Mouse (Mus musculus): ENCODE results near the gene Bbs9. TPM values are rescaled to one million over a fixed set of nuclear protein-coding genes. Genes with fewer than 3 reads are reported as not detected.

Gene Bbs9
- polyA plus RNA-seq, 1 experiment from 2014 or later = 15.0 TPM

- ATAC-seq (replicated peaks; ENCODE audit: insufficient number of reproducible peaks, low FRiP score, low TSS enrichment, low read depth) (no peak), DNase-seq (ENCODE audit: low spot score) (no peak)
- Histone ChIP-seq H3K4me2 (ENCODE audit: low read depth, low read length) (no peak overlapping the region), H3K9ac (replicated peaks; ENCODE audit: low read length) (no peak overlapping the region), H3K9me3 (replicated peaks; ENCODE audit: control insufficient read depth, low read length) (no peaks in the 10 kb centered on the region), H3K27me3 (ENCODE audit: control insufficient read depth, insufficient read depth, low read length) (no peaks in the 10 kb centered on the region), H3K4me3 (ENCODE audit: low read depth, low read length) (no peak overlapping the region), H3K4me1 (ENCODE audit: control insufficient read depth, insufficient read depth, low read length) (no peaks in the 10 kb centered on the region), H3K36me3 (replicated peaks; ENCODE audit: control insufficient read depth, insufficient read depth, low read depth, low read length) (no peaks in the 10 kb centered on the region), H3K27ac (replicated peaks; ENCODE audit: low read depth, low read length) (no peak overlapping the region)
- WGBS = 50% methylated on average over 8 of the region's 8 CpGs
These were observed 349.4 kb downstream of the Bbs9 start for GRCm38 (mm10) chr9:22824910-22825309.

- no peak for DNase-seq (ENCODE audit: low spot score)
- Histone ChIP-seq H3K27me3 (ENCODE audit: control insufficient read depth, insufficient read depth, low read length) (no peaks in the 10 kb centered on the region), H3K4me3 (ENCODE audit: low read depth, low read length) (no peak overlapping the region), H3K36me3 (replicated peaks; ENCODE audit: control insufficient read depth, insufficient read depth, low read depth, low read length) (no peaks in the 10 kb centered on the region), H3K9me3 (replicated peaks; ENCODE audit: control insufficient read depth, low read length) (no peaks in the 10 kb centered on the region), H3K9ac (replicated peaks; ENCODE audit: low read length) (no peak overlapping the region), H3K4me2 (ENCODE audit: low read depth, low read length) (no peak overlapping the region), H3K4me1 (ENCODE audit: control insufficient read depth, insufficient read depth, low read length) (no peaks in the 10 kb centered on the region), H3K27ac (replicated peaks; ENCODE audit: low read depth, low read length) (no peak overlapping the region)
- ATAC-seq (replicated peaks; ENCODE audit: insufficient number of reproducible peaks, low FRiP score, low TSS enrichment, low read depth) = no peak
- 62% methylated on average over 3 of the region's 3 CpGs for WGBS
These were observed 351.1 kb downstream of the Bbs9 start for GRCm38 (mm10) chr9:22826571-22826990.

- H3K4me1 ChIP-seq (ENCODE audit: control insufficient read depth, insufficient read depth, low read length) = no peaks in the 10 kb centered on the region
- H3K27me3 ChIP-seq (ENCODE audit: control insufficient read depth, insufficient read depth, low read length) = no peaks in the 10 kb centered on the region
- no peaks in the 10 kb centered on the region for H3K9me3 ChIP-seq (replicated peaks; ENCODE audit: control insufficient read depth, low read length)
- H3K4me2 ChIP-seq (ENCODE audit: low read depth, low read length) = no peak overlapping the region
- H3K27ac ChIP-seq (replicated peaks; ENCODE audit: low read depth, low read length) = no peak overlapping the region
- no peak overlapping the region for H3K9ac ChIP-seq (replicated peaks; ENCODE audit: low read length)
- 69% methylated on average over 2 of the region's 2 CpGs for WGBS
- no peak for DNase-seq (ENCODE audit: low spot score)
- H3K4me3 ChIP-seq (ENCODE audit: low read depth, low read length) = no peak overlapping the region
- ATAC-seq (replicated peaks; ENCODE audit: insufficient number of reproducible peaks, low FRiP score, low TSS enrichment, low read depth) = no peak
- no peaks in the 10 kb centered on the region for H3K36me3 ChIP-seq (replicated peaks; ENCODE audit: control insufficient read depth, insufficient read depth, low read depth, low read length)
These were observed 351.8 kb downstream of the Bbs9 start for GRCm38 (mm10) chr9:22827176-22827770.

- 86% methylated on average over 21 of the region's 21 CpGs for WGBS
- ATAC-seq (replicated peaks; ENCODE audit: insufficient number of reproducible peaks, low FRiP score, low TSS enrichment, low read depth) (no peak), DNase-seq (ENCODE audit: low spot score) (no peak)
These were observed 353.9 kb downstream of the Bbs9 start for GRCm38 (mm10) chr9:22829212-22829960.

GRCm38 (mm10) chr9:22834994-22835512 is 359.5 kb downstream of the Bbs9 start:
- Histone ChIP-seq H3K36me3 (replicated peaks; ENCODE audit: control insufficient read depth, insufficient read depth, low read depth, low read length) (no peaks in the 10 kb centered on the region), H3K27me3 (ENCODE audit: control insufficient read depth, insufficient read depth, low read length) (no peaks in the 10 kb centered on the region), H3K9me3 (replicated peaks; ENCODE audit: control insufficient read depth, low read length) (no peaks in the 10 kb centered on the region), H3K4me3 (ENCODE audit: low read depth, low read length) (no peak overlapping the region), H3K4me1 (ENCODE audit: control insufficient read depth, insufficient read depth, low read length) (no peaks in the 10 kb centered on the region), H3K4me2 (ENCODE audit: low read depth, low read length) (no peak overlapping the region), H3K27ac (replicated peaks; ENCODE audit: low read depth, low read length) (no peak overlapping the region), H3K9ac (replicated peaks; ENCODE audit: low read length) (no peak overlapping the region)
- ATAC-seq (replicated peaks; ENCODE audit: insufficient number of reproducible peaks, low FRiP score, low TSS enrichment, low read depth) = no peak
- WGBS = 98% methylated on average over 1 of the region's 1 CpGs
- DNase-seq (ENCODE audit: low spot score) = no peak

More at GRCm38 (mm10) chr9:22829212-22829960, 353.9 kb downstream of the Bbs9 start:
- H3K4me2 ChIP-seq (ENCODE audit: low read depth, low read length) = no peak overlapping the region
- no peaks in the 10 kb centered on the region for H3K27me3 ChIP-seq (ENCODE audit: control insufficient read depth, insufficient read depth, low read length)
- no peak overlapping the region for H3K4me3 ChIP-seq (ENCODE audit: low read depth, low read length)
- no peaks in the 10 kb centered on the region for H3K36me3 ChIP-seq (replicated peaks; ENCODE audit: control insufficient read depth, insufficient read depth, low read depth, low read length)
- H3K9me3 ChIP-seq (replicated peaks; ENCODE audit: control insufficient read depth, low read length) = no peaks in the 10 kb centered on the region
- no peak overlapping the region for H3K9ac ChIP-seq (replicated peaks; ENCODE audit: low read length)
- H3K27ac ChIP-seq (replicated peaks; ENCODE audit: low read depth, low read length) = no peak overlapping the region
- no peaks in the 10 kb centered on the region for H3K4me1 ChIP-seq (ENCODE audit: control insufficient read depth, insufficient read depth, low read length)

- H3K9ac ChIP-seq (replicated peaks; ENCODE audit: low read length) = no peak overlapping the region
- no peak overlapping the region for H3K4me3 ChIP-seq (ENCODE audit: low read depth, low read length)
- no peaks in the 10 kb centered on the region for H3K27me3 ChIP-seq (ENCODE audit: control insufficient read depth, insufficient read depth, low read length)
- H3K4me2 ChIP-seq (ENCODE audit: low read depth, low read length) = no peak overlapping the region
- no peak overlapping the region for H3K27ac ChIP-seq (replicated peaks; ENCODE audit: low read depth, low read length)
- DNase-seq (ENCODE audit: low spot score) = peak; percentile 27
- 35% methylated on average over 6 of the region's 6 CpGs for WGBS
- H3K36me3 ChIP-seq (replicated peaks; ENCODE audit: control insufficient read depth, insufficient read depth, low read depth, low read length) = no peaks in the 10 kb centered on the region
- no peaks in the 10 kb centered on the region for H3K9me3 ChIP-seq (replicated peaks; ENCODE audit: control insufficient read depth, low read length)
- no peak; the same call in 1 of the 2 replicates for ATAC-seq (replicated peaks; ENCODE audit: insufficient number of reproducible peaks, low FRiP score, low TSS enrichment, low read depth)
- no peaks in the 10 kb centered on the region for H3K4me1 ChIP-seq (ENCODE audit: control insufficient read depth, insufficient read depth, low read length)
These were observed 361.5 kb downstream of the Bbs9 start for GRCm38 (mm10) chr9:22837000-22837399.

GRCm38 (mm10) chr9:22837702-22838210 is 362.2 kb downstream of the Bbs9 start:
- Histone ChIP-seq H3K9ac (replicated peaks; ENCODE audit: low read length) (no peak overlapping the region), H3K4me2 (ENCODE audit: low read depth, low read length) (no peak overlapping the region; the same call in 1 of the 2 replicates), H3K27me3 (ENCODE audit: control insufficient read depth, insufficient read depth, low read length) (no peaks in the 10 kb centered on the region), H3K4me3 (ENCODE audit: low read depth, low read length) (no peak overlapping the region), H3K9me3 (replicated peaks; ENCODE audit: control insufficient read depth, low read length) (no peaks in the 10 kb centered on the region), H3K27ac (replicated peaks; ENCODE audit: low read depth, low read length) (no peak overlapping the region), H3K36me3 (replicated peaks; ENCODE audit: control insufficient read depth, insufficient read depth, low read depth, low read length) (no peaks in the 10 kb centered on the region), H3K4me1 (ENCODE audit: control insufficient read depth, insufficient read depth, low read length) (no peaks in the 10 kb centered on the region)
- 32% methylated on average over 4 of the region's 4 CpGs for WGBS
- peak; percentile 38 for DNase-seq (ENCODE audit: low spot score)
- no peak for ATAC-seq (replicated peaks; ENCODE audit: insufficient number of reproducible peaks, low FRiP score, low TSS enrichment, low read depth)

- Histone ChIP-seq H3K36me3 (replicated peaks; ENCODE audit: control insufficient read depth, insufficient read depth, low read depth, low read length) (no peaks in the 10 kb centered on the region), H3K9me3 (replicated peaks; ENCODE audit: control insufficient read depth, low read length) (no peaks in the 10 kb centered on the region), H3K27ac (replicated peaks; ENCODE audit: low read depth, low read length) (no peak overlapping the region), H3K9ac (replicated peaks; ENCODE audit: low read length) (no peak overlapping the region), H3K4me3 (ENCODE audit: low read depth, low read length) (no peak overlapping the region), H3K4me1 (ENCODE audit: control insufficient read depth, insufficient read depth, low read length) (no peaks in the 10 kb centered on the region), H3K4me2 (ENCODE audit: low read depth, low read length) (no peak overlapping the region), H3K27me3 (ENCODE audit: control insufficient read depth, insufficient read depth, low read length) (no peaks in the 10 kb centered on the region)
- DNase-seq (ENCODE audit: low spot score) = no peak
- no peak for ATAC-seq (replicated peaks; ENCODE audit: insufficient number of reproducible peaks, low FRiP score, low TSS enrichment, low read depth)
- WGBS = 80% methylated on average over 2 of the region's 2 CpGs
These were observed 370.5 kb downstream of the Bbs9 start for GRCm38 (mm10) chr9:22846048-22846447.
